Mouse (Mus musculus) forebrain, embryonic 16.5 days (tissue): ENCODE results near the gene Gm4737. TPM values are rescaled to one million over a fixed set of nuclear protein-coding genes. Genes with fewer than 3 reads are reported as not detected.
"Not testable (repeated sequence)": the region's sequence is repeated elsewhere in the genome, so short reads cannot be mapped to it uniquely, and the experiment has no call there.

Experiments
- ATAC-seq: fragments of 200-750 bp; cut with Nextera tagmentation; 2 replicates; pipeline ENCODE4 v1.8.0; 2017; ENCODE audit warnings: mild to moderate bottlenecking, moderate library complexity
- H3K27ac ChIP-seq: fragments of 300-500 bp; sonication (generic); 2 replicates; pipeline ENCODE4 v1.5.1; 2014; ENCODE audit warnings: low read length, control low read depth
- H3K27me3 ChIP-seq: fragments of 300-500 bp; sonication (generic); replicated peaks from 2 replicates; pipeline ENCODE4 v1.6.1; 2014; ENCODE audit warnings: low read length; ENCODE audit not compliant: control insufficient read depth, insufficient read depth
- H3K36me3 ChIP-seq: fragments of 300-500 bp; sonication (generic); 2 replicates; pipeline ENCODE4 v1.6.1; 2014; ENCODE audit not compliant: control insufficient read depth, insufficient read depth
- H3K4me1 ChIP-seq: fragments of 300-500 bp; sonication (generic); replicated peaks from 2 replicates; pipeline ENCODE4 v1.6.1; 2014; ENCODE audit warnings: low read length; ENCODE audit not compliant: control insufficient read depth, insufficient read depth
- H3K4me2 ChIP-seq: fragments of 300-500 bp; sonication (generic); 2 replicates; pipeline ENCODE4 v1.6.1; 2014; ENCODE audit warnings: mild to moderate bottlenecking, low read length, control low read depth
- H3K4me3 ChIP-seq: fragments of 300-500 bp; sonication (generic); replicated peaks from 2 replicates; pipeline ENCODE4 v1.5.1; 2014; ENCODE audit warnings: mild to moderate bottlenecking, low read length, control low read depth
- H3K9ac ChIP-seq: fragments of 300-500 bp; sonication (generic); replicated peaks from 2 replicates; pipeline ENCODE4 v1.6.1; 2014; ENCODE audit warnings: low read depth, low read length, control low read depth
- H3K9me3 ChIP-seq: fragments of 300-500 bp; sonication (generic); 2 replicates; pipeline ENCODE4 v1.6.1; 2016; ENCODE audit warnings: low read length; ENCODE audit not compliant: control insufficient read depth
- WGBS: fragments of 180-500 bp; shearing (Covaris S2); extraction: QIAGEN DNeasy Blood & Tissue Kit; methylation state at CpG from one replicate; pipeline ENCODE4 v1.1.7; 2014; 5-methylcytosine and 5-hydroxymethylcytosine counted together
- polyA plus RNA-seq: library from polyadenylated mRNA; unstranded; fragments of >200 nt; fragmentation: Nextera tagmentation; extraction: Ambion mirVana; gene quantifications from 2 replicates; pipeline ENCODE4 v1.2.1, GENCODE M21; 2015

Gene Gm4737
- 2.3 and 2.9 TPM in 2 replicates for polyA plus RNA-seq

DNA sequence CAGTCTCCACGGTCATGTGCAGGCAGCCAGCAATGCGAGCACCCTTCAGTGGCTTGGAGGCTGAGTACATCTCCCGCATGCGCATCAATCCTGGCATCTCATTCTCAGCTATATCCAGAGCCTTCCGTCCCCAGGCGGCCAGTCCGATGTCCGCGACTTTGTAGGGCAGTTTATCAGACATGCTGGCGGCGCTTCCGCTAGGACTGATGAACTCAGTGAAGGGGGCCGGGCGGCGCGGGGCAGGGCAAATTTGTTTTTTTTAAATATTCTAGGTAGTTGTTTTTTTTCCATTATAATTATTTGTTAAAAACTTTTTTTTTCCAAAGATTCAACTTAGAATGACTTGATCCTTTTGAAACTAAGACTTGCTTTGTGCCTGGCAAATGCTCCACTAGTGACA is at the start of gene Gm4737:
Gene Gm4737 (minus strand): TSS at position 246 of the 400 bp plus-strand sequence.
- not testable (repeated sequence) for H3K4me2 ChIP-seq, H3K27ac ChIP-seq, H3K9me3 ChIP-seq, H3K27me3 ChIP-seq, H3K9ac ChIP-seq, ATAC-seq, H3K4me3 ChIP-seq, H3K36me3 ChIP-seq, H3K4me1 ChIP-seq
- over 99% methylated on average over 8 of the region's 16 CpGs for WGBS

- H3K4me2 ChIP-seq = no peak overlapping the region
- H3K27me3 ChIP-seq = no peaks in the 10 kb centered on the region
- H3K4me1 ChIP-seq = no peaks in the 10 kb centered on the region
- H3K36me3 ChIP-seq = no peaks in the 10 kb centered on the region
- H3K9ac ChIP-seq = no peak overlapping the region
- WGBS = 95% methylated on average over 5 of the region's 5 CpGs
- H3K4me3 ChIP-seq = no peak overlapping the region
- ATAC-seq = no peak
- no peak overlapping the region for H3K27ac ChIP-seq
- H3K9me3 ChIP-seq = no peaks in the 10 kb centered on the region
Observed at GRCm38 (mm10) chr16:46195792-46196191, 40.9 kb upstream of the Gm4737 start.

GRCm38 (mm10) chr16:46183096-46183495 is 28.2 kb upstream of the Gm4737 start:
- H3K9me3 ChIP-seq = no peaks in the 10 kb centered on the region
- no peak overlapping the region for H3K9ac ChIP-seq
- no peak overlapping the region for H3K4me2 ChIP-seq
- no peaks in the 10 kb centered on the region for H3K4me1 ChIP-seq
- WGBS = 88% methylated on average over 5 of the region's 5 CpGs
- no peaks in the 10 kb centered on the region for H3K36me3 ChIP-seq
- ATAC-seq = no peak
- no peak overlapping the region for H3K27ac ChIP-seq
- no peak overlapping the region for H3K4me3 ChIP-seq
- H3K27me3 ChIP-seq = no peaks in the 10 kb centered on the region

GRCm38 (mm10) chr16:46178121-46178801 is 23.4 kb upstream of the Gm4737 start:
- H3K27ac ChIP-seq = no peak overlapping the region
- no peak overlapping the region for H3K9ac ChIP-seq
- 13% methylated on average over 4 of the region's 4 CpGs for WGBS
- no peak overlapping the region for H3K4me3 ChIP-seq
- no peaks in the 10 kb centered on the region for H3K4me1 ChIP-seq
- no peak for ATAC-seq
- H3K9me3 ChIP-seq = no peaks in the 10 kb centered on the region
- H3K27me3 ChIP-seq = no peaks in the 10 kb centered on the region
- no peaks in the 10 kb centered on the region for H3K36me3 ChIP-seq
- H3K4me2 ChIP-seq = no peak overlapping the region

GRCm38 (mm10) chr16:46173039-46173438 is 18.2 kb upstream of the Gm4737 start:
- no peak for ATAC-seq
- no peak overlapping the region for H3K9ac ChIP-seq
- H3K4me2 ChIP-seq = no peak overlapping the region
- no peak overlapping the region for H3K4me3 ChIP-seq
- no peaks in the 10 kb centered on the region for H3K4me1 ChIP-seq
- H3K27ac ChIP-seq = no peak overlapping the region
- H3K9me3 ChIP-seq = no peaks in the 10 kb centered on the region; the same call in 1 of the 2 replicates
- no peaks in the 10 kb centered on the region for H3K36me3 ChIP-seq
- no peaks in the 10 kb centered on the region for H3K27me3 ChIP-seq

GRCm38 (mm10) chr16:46166971-46167370 is 12.1 kb upstream of the Gm4737 start:
- Histone ChIP-seq H3K36me3 (no peaks in the 10 kb centered on the region), H3K27me3 (no peaks in the 10 kb centered on the region), H3K9me3 (no peaks in the 10 kb centered on the region; the same call in 1 of the 2 replicates), H3K4me1 (no peaks in the 10 kb centered on the region), H3K27ac (no peak overlapping the region), H3K4me2 (no peak overlapping the region), H3K9ac (no peak overlapping the region), H3K4me3 (no peak overlapping the region)
- WGBS = 91% methylated on average over 3 of the region's 3 CpGs
- no peak for ATAC-seq

GRCm38 (mm10) chr16:46165305-46165704 is 10.4 kb upstream of the Gm4737 start:
- Histone ChIP-seq H3K4me1 (no peaks in the 10 kb centered on the region), H3K27me3 (no peaks in the 10 kb centered on the region), H3K36me3 (no peaks in the 10 kb centered on the region), H3K4me3 (no peak overlapping the region), H3K4me2 (no peak overlapping the region), H3K9me3 (no peaks in the 10 kb centered on the region), H3K9ac (no peak overlapping the region), H3K27ac (no peak overlapping the region)
- WGBS = 68% methylated on average over 4 of the region's 4 CpGs
- ATAC-seq = no peak

GRCm38 (mm10) chr16:46151141-46151540 is 3.7 kb downstream of the Gm4737 start:
- H3K27me3 ChIP-seq = no peaks in the 10 kb centered on the region
- no peak for ATAC-seq
- H3K4me2 ChIP-seq = no peak overlapping the region
- H3K36me3 ChIP-seq = no peaks in the 10 kb centered on the region
- no peak overlapping the region for H3K4me3 ChIP-seq
- H3K9me3 ChIP-seq = no peaks in the 10 kb centered on the region
- H3K9ac ChIP-seq = no peak overlapping the region
- no peaks in the 10 kb centered on the region for H3K4me1 ChIP-seq
- no peak overlapping the region for H3K27ac ChIP-seq

GRCm38 (mm10) chr16:46148661-46149341 is 6.1 kb downstream of the Gm4737 start:
- H3K4me3 ChIP-seq = no peak overlapping the region
- no peak overlapping the region for H3K9ac ChIP-seq
- H3K27me3 ChIP-seq = no peaks in the 10 kb centered on the region
- H3K4me1 ChIP-seq = no peaks in the 10 kb centered on the region
- no peaks in the 10 kb centered on the region for H3K9me3 ChIP-seq
- no peaks in the 10 kb centered on the region for H3K36me3 ChIP-seq
- no peak overlapping the region for H3K27ac ChIP-seq
- peak; percentile 20; the same call in 1 of the 2 replicates for ATAC-seq
- no peak overlapping the region for H3K4me2 ChIP-seq
- 62% methylated on average over 3 of the region's 3 CpGs for WGBS
